Mouse (Mus musculus) kidney, postnatal 0 days (tissue): ENCODE results near the gene Hadha. TPM values are rescaled to one million over a fixed set of nuclear protein-coding genes. Genes with fewer than 3 reads are reported as not detected.

Source experiments
- ATAC-seq: fragments of 200-750 bp; cut with Nextera tagmentation; replicated peaks from 2 replicates; pipeline ENCODE4 v1.8.0; 2017; ENCODE audit warnings: low read depth, moderate number of reproducible peaks, moderate TSS enrichment, moderate library complexity; ENCODE audit not compliant: low FRiP score
- DNase-seq: peaks from one replicate; pipeline ENCODE4 v3.0.0-alpha.2; 2016; ENCODE audit warnings: low spot score
- H3K27ac ChIP-seq: fragments of 300-500 bp; sonication (generic); 2 replicates; pipeline ENCODE4 v1.5.1; 2014; ENCODE audit warnings: mild to moderate bottlenecking
- H3K27me3 ChIP-seq: fragments of 300-500 bp; sonication (generic); 2 replicates; pipeline ENCODE4 v1.6.1; 2014; ENCODE audit warnings: low read length, mixed read lengths; ENCODE audit not compliant: insufficient read depth
- H3K36me3 ChIP-seq: fragments of 300-500 bp; sonication (generic); 2 replicates; pipeline ENCODE4 v1.6.1; 2014; ENCODE audit warnings: low read length, mixed read lengths; ENCODE audit not compliant: insufficient read depth
- H3K4me1 ChIP-seq: fragments of 300-500 bp; sonication (generic); replicated peaks from 2 replicates; pipeline ENCODE4 v1.6.1; 2014; ENCODE audit warnings: antibody characterized with exemption, low read length, mixed read lengths; ENCODE audit not compliant: insufficient read depth
- H3K4me2 ChIP-seq: fragments of 300-500 bp; sonication (generic); 2 replicates; pipeline ENCODE4 v1.6.1; 2014; ENCODE audit warnings: mild to moderate bottlenecking, low read length, moderate library complexity, mixed read lengths
- H3K4me3 ChIP-seq: fragments of 300-500 bp; sonication (generic); replicated peaks from 2 replicates; pipeline ENCODE4 v1.5.1; 2014; ENCODE audit warnings: low read depth, low read length
- H3K9ac ChIP-seq: fragments of 300-500 bp; sonication (generic); 2 replicates; pipeline ENCODE4 v1.6.1; 2014; ENCODE audit warnings: low read depth, low read length
- H3K9me3 ChIP-seq: fragments of 300-500 bp; sonication (generic); replicated peaks from 2 replicates; pipeline ENCODE4 v1.6.1; 2016; ENCODE audit warnings: low read length, inconsistent platforms, mixed read lengths
- CTCF ChIP-seq: IDR thresholded peaks from 2 replicates; pipeline ENCODE4 v1.5.1; 2016; ENCODE audit warnings: antibody characterized with exemption, low read depth, mild to moderate bottlenecking, moderate library complexity
- WGBS: fragments of 180-500 bp; shearing (Covaris S2); extraction: QIAGEN DNeasy Blood & Tissue Kit; methylation state at CpG from one replicate; pipeline ENCODE4 v1.1.7; 2014; 5-methylcytosine and 5-hydroxymethylcytosine counted together
- polyA plus RNA-seq: library from polyadenylated mRNA; unstranded; fragments of >200 nt; fragmentation: Nextera tagmentation; extraction: Ambion mirVana; gene quantifications from 2 replicates; pipeline ENCODE4 v1.2.1, GENCODE M21; 2015

Gene Hadha
- polyA plus RNA-seq, 1 experiment from 2014 or later: 171 TPM

DNA sequence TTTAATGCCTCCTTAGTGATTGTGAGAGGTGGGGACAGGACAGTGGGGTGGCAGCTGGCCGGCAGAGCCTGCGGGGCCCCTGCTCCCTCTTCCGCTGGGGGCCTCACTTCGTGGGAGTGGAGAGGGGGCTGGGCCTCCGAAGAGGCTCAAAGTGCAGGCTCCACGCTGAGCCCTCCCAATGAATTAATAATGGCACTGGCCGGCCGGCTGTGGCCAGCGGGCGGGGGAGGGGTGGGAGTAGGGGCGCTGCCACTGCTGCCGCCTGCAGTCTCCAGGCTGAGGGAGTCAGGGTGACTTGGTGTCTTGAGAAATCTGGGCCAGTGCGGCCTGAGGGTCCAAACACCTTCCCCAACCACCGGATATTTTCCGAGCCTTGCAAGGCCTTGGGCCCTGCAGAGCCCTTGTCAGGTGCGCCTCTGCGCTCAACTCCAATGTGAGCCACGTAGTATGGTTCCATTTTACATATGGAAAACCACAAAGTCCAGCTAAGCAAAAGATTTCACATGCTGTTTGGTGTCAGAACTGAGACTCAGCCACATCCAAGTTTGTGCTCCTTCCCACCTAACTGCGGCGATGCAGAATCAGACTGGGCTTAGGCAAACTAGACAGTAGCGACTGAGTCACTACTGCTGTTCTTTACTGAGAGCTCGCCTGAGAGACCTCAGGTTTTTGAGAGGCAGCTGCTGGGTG, 44.4 kb downstream of the Hadha start:
- no peak overlapping the region; the same call in 1 of the 2 replicates for H3K9ac ChIP-seq
- H3K27ac ChIP-seq: no peak overlapping the region
- H3K9me3 ChIP-seq: no peaks in the 10 kb centered on the region
- H3K4me2 ChIP-seq: peak overlapping the region; percentile 51
- DNase-seq (no peak), ATAC-seq (0 out of 2 replicates have a peak, but pooled peaks have one; percentile 4)
- 10% methylated on average over 22 of the region's 22 CpGs for WGBS
- peaks cover 18% of the 10 kb centered on the region; the same call in 1 of the 2 replicates for H3K27me3 ChIP-seq
- TF ChIP-seq CTCF: no peak
- no peaks in the 10 kb centered on the region for H3K36me3 ChIP-seq
- H3K4me1 ChIP-seq: peaks cover 25% of the 10 kb centered on the region
- H3K4me3 ChIP-seq: 0 out of 2 replicates have a peak overlapping the region, but pooled peaks have one; percentile 6

DNA sequence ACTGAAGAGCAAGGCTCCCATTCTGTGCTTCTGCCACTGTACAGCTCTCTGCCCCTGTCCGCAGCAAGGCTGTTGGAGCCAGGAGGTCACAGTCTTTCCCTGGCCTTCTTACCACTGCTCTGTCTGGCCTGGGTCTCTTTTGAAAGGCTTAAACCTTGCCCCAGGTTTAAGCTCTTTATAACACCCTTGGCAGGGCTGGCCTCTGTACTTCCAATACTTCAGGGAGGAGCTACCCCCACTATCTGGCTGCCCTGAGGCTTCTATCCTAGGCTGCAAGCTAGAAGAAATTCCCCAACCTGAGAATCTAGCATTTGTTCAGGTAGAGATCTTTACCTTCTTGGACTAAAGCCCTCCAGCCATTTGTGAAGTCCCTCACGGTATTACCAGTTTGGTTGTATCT, 45.1 kb downstream of the Hadha start:
- DNase-seq (no peak), ATAC-seq (no peak)
- Histone ChIP-seq H3K4me2 (no peak overlapping the region), H3K4me1 (peaks cover 31% of the 10 kb centered on the region), H3K9me3 (no peaks in the 10 kb centered on the region), H3K36me3 (no peaks in the 10 kb centered on the region), H3K4me3 (no peak overlapping the region), H3K27me3 (peaks cover 22% of the 10 kb centered on the region), H3K27ac (no peak overlapping the region), H3K9ac (no peak overlapping the region)
- 54% methylated on average over 2 of the region's 2 CpGs for WGBS
- no peak for TF ChIP-seq CTCF

GRCm38 (mm10) chr5:30108233-30108632, 46.7 kb downstream of the Hadha start:
- ATAC-seq (no peak), DNase-seq (no peak)
- Histone ChIP-seq H3K27me3 (peaks cover 21% of the 10 kb centered on the region), H3K4me3 (no peak overlapping the region), H3K27ac (no peak overlapping the region), H3K9me3 (no peaks in the 10 kb centered on the region), H3K4me2 (no peak overlapping the region), H3K36me3 (no peaks in the 10 kb centered on the region), H3K4me1 (peaks cover 32% of the 10 kb centered on the region), H3K9ac (no peak overlapping the region)
- TF ChIP-seq CTCF: no peak
- WGBS: 84% methylated on average over 6 of the region's 6 CpGs

DNA sequence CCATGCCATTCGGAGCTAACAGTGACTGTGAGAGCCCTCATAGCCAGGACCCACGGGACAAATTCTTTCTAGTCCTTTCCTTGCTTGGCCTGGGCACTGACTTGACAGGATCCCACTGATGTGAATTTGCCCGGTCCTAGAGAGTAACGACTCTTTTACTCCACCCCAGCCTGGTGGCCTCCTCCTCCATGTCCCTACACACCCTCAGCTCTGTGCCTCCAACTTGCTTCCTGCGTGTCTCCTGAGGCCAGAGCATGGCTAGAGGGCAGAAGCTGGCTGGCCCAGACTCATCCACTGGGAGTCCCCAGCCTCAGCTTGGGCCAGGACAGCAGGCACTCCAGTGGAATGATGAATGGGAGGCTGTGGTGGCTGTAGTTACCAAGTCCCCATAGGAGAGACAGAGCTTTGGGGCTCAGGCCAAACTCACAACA, 47.3 kb downstream of the Hadha start:
- no peaks in the 10 kb centered on the region for H3K36me3 ChIP-seq
- H3K4me2 ChIP-seq: no peak overlapping the region
- peaks cover 21% of the 10 kb centered on the region for H3K27me3 ChIP-seq
- H3K27ac ChIP-seq: no peak overlapping the region
- ATAC-seq (no peak), DNase-seq (no peak)
- TF ChIP-seq CTCF: no peak
- peaks cover 32% of the 10 kb centered on the region for H3K4me1 ChIP-seq
- no peaks in the 10 kb centered on the region for H3K9me3 ChIP-seq
- no peak overlapping the region for H3K9ac ChIP-seq
- 23% methylated on average over 5 of the region's 5 CpGs for WGBS
- H3K4me3 ChIP-seq: no peak overlapping the region

- Histone ChIP-seq H3K27me3 (peaks cover 21% of the 10 kb centered on the region), H3K4me2 (no peak overlapping the region), H3K36me3 (no peaks in the 10 kb centered on the region), H3K4me1 (peaks cover 32% of the 10 kb centered on the region), H3K9me3 (no peaks in the 10 kb centered on the region), H3K9ac (no peak overlapping the region), H3K27ac (no peak overlapping the region), H3K4me3 (no peak overlapping the region)
- ATAC-seq (no peak), DNase-seq (no peak)
- 22% methylated on average over 7 of the region's 7 CpGs for WGBS
- TF ChIP-seq CTCF: no peak
Observed at GRCm38 (mm10) chr5:30107186-30107585, 47.8 kb downstream of the Hadha start.

DNA sequence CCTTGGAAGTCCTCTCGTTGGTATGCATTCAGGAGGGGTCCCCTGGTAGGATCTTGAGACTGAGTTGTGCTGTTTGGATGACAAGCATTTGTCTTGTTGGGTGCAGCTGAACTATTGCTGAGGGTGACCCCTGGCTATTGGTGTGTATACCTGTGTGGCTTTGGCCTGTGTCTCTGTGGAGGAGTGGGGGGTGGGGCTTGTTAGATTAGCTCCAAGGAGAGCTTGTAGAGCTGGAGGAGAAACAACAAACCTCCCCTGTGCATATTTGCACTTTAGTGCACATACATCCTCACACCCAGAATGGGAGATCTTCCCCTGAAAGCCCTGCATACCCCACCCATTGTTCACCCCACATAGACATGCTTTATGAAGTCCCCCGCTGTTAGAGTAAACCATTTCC, 48.2 kb downstream of the Hadha start:
- TF ChIP-seq CTCF: no peak
- H3K27ac ChIP-seq: no peak overlapping the region
- peaks cover 21% of the 10 kb centered on the region for H3K27me3 ChIP-seq
- H3K36me3 ChIP-seq: no peaks in the 10 kb centered on the region
- no peak overlapping the region for H3K4me2 ChIP-seq
- no peak overlapping the region for H3K4me3 ChIP-seq
- H3K4me1 ChIP-seq: peaks cover 32% of the 10 kb centered on the region
- ATAC-seq (0 out of 2 replicates have a peak, but pooled peaks have one; percentile 14), DNase-seq (no peak)
- H3K9ac ChIP-seq: no peak overlapping the region
- H3K9me3 ChIP-seq: no peaks in the 10 kb centered on the region
- 33% methylated on average over 2 of the region's 2 CpGs for WGBS
